Mouse (Mus musculus) right cerebral cortex, postnatal 10 days (tissue): ENCODE results near the gene Rad50.

Experiments
- DNase-seq, 2 experiments: peaks; one replicate each; pipeline ENCODE4 v3.0.0; 2021; ENCODE audit warnings: low spot score in 2 of 2

Gene Rad50

GRCm38 (mm10) chr11:53698521-53698920 lies 8.6 kb downstream of the Rad50 start:
- DNase-seq = no peak

DNA sequence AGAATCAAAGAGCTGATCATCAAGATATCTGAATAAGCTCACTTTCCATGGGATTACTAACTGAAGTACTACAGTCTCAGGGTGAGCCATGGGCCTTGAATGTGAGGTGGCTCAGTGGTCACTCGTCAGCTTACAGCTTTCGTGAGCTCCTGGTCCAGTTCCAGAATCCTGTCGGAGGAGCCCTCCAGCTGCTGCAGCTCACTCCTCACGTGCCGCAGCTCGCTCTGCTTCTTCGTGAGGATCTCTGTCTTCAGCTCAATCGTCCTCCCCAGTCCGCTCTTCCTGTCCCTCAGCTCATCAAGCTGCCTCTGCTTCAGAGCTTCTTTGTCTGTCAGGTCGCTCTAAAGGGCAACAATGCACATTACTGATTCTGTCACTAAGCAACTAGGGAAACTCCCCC lies 15.1 kb downstream of the Rad50 start:
- peak; percentile 28 to 40 for DNase-seq

- DNase-seq = no peak
Measured at GRCm38 (mm10) chr11:53682994-53683530, 24.1 kb downstream of the Rad50 start.

- DNase-seq = no peak
Measured at GRCm38 (mm10) chr11:53682170-53682569, 24.9 kb downstream of the Rad50 start.

GRCm38 (mm10) chr11:53681686-53682085 lies 25.4 kb downstream of the Rad50 start:
- DNase-seq = no peak

- DNase-seq = no peak
Measured at GRCm38 (mm10) chr11:53680141-53680540, 27.0 kb downstream of the Rad50 start.

GRCm38 (mm10) chr11:53671414-53671813 lies 35.7 kb downstream of the Rad50 start:
- no peak for DNase-seq

GRCm38 (mm10) chr11:53664091-53664490 lies 43.0 kb downstream of the Rad50 start:
- peak; percentile 27 to 38 for DNase-seq

DNA sequence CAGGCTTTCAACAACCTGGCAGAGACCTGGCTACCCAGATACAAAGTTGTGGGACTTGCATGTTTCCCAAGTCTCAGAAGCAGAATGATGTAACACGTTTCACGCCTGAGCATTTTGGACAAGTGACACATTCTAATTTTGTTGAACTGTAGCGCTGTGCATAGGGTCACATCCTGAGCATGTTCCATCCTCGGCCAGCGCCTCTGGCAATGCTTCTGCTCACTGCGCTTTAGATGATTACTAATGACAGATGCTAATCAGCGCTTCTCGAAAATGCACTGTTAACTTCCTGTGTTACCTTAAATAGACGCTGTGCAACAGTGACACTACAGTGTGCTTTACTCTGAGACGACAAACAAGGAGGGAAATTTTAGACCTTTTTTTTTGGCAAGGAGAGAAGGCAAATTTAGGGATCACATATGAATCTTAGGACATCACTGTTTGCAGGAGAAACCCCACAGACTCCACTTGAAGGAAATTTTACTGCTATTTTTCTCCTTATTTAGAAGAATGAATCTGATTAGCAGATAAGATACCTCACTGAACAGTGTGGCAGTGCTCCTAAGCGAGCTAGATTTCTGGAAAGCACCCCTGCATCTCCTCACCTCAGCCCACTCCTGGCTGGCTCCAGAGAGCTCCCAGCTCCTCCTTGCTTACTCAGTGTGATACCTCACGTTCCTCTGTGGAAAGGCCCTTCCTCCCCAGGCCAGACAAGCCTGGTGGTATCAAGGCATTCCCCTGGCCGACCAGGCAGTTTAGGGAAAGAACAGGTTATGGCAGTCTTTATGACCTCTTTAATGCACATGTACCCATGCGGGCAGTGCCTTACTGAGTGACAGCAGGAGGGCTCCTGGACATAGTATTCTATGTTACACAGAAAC lies 44.1 kb downstream of the Rad50 start:
- peak; percentile 30 to 41 for DNase-seq

DNA sequence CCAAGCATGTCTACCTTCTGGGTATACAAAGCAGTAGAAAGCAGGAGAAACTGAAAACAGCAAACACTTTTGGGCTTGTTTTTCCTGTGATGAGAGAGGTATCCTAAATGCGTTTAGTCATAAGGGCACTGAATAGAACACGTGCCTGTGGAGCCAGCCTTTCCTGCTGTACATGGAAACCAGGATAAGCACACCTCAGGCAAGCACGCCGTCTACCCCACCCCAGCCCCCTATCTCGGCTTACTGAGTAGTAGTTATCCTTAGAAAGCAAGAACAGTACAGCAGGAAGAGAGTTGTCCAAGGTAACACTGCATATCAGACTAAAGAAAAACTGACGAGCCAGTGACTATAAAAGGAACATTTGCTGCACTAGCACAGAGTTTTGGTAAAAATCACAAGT lies 49.3 kb downstream of the Rad50 start:
- no peak for DNase-seq

GRCm38 (mm10) chr11:53657381-53657780 lies 49.7 kb downstream of the Rad50 start:
- DNase-seq = no peak

DNA sequence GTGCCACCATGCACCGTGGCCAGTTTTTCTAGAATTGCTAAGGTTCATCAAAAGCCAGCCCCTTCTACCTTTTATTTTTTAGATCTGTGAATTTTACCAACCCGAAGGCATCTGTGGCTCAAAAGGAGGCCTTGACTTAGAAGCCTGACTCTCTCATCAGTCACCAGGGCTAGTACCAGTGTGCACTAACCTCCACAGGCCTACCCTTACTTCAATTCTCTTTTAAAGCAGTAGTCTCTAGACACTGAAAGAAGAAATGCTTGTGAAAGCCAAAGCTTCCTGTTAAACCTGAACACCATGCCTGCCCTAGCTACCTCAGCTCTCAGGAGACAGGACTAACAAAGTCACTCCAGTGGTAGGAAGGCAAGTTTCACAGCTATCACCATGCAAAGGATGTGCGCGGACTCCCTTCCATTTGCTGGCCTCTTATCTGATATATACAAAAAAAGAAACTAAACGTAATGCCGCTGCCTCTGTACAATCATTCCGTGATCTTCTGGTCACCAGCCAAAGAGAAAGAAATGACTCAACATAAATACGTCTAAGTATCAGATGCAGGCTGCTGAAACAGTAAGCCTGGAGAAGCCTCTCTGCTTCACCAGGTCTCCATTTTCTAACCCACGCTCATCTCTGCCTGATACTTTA lies 50.4 kb downstream of the Rad50 start:
- DNase-seq = no peak

GRCm38 (mm10) chr11:53655043-53655442 lies 52.1 kb downstream of the Rad50 start:
- no peak for DNase-seq

- DNase-seq = no peak
Measured at GRCm38 (mm10) chr11:53652427-53652826, 54.7 kb downstream of the Rad50 start.

DNA sequence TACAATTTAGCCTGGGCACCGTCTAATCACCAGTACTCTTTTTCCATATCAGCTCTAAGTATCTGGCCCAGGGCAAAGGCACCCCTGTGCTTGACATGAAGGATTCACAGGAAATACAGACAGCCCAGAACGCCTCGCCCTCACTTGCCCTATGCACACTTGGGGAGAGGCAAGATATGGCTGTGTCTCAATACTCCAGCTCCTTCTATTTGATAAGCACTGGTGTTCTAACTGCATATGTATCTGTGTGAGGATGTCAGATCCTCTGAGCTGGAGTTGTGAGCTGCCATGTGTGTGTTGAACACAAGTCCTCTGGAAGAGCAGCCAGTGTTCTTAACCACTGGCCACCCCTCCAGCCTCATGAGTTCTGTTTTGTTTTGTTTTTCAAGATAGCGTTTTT lies 55.7 kb downstream of the Rad50 start:
- DNase-seq = no peak

GRCm38 (mm10) chr11:53644017-53644416 lies 63.1 kb downstream of the Rad50 start:
- DNase-seq = no peak

- DNase-seq = no peak
Measured at GRCm38 (mm10) chr11:53642744-53643279, 64.3 kb downstream of the Rad50 start.

- DNase-seq = no peak
Measured at GRCm38 (mm10) chr11:53637803-53638260, 69.3 kb downstream of the Rad50 start.

- DNase-seq = no peak
Measured at GRCm38 (mm10) chr11:53637046-53637802, 69.9 kb downstream of the Rad50 start.

DNA sequence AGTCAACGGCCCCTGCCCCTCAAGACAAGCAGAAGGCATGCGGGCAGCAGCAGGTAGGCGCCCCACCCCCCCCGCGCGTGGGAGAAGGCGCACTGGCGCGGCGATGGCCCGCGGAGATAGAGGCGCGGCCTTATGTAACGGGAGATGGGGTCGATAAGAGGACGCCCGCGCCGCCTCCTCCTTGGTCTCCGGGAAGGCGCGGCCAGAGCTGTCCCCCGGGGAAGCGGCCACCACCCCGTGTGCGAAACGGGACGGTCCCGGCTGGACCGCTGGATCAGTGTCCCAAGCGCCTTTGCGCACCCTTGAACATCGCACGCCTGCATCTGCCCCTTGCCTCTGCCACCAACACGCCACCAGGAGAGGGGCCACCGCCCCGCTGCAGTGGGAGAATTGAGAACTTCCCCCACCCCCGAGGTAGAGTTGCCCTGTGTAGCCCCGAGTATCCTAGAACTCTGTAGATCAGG lies 70.9 kb downstream of the Rad50 start:
- no peak for DNase-seq

DNA sequence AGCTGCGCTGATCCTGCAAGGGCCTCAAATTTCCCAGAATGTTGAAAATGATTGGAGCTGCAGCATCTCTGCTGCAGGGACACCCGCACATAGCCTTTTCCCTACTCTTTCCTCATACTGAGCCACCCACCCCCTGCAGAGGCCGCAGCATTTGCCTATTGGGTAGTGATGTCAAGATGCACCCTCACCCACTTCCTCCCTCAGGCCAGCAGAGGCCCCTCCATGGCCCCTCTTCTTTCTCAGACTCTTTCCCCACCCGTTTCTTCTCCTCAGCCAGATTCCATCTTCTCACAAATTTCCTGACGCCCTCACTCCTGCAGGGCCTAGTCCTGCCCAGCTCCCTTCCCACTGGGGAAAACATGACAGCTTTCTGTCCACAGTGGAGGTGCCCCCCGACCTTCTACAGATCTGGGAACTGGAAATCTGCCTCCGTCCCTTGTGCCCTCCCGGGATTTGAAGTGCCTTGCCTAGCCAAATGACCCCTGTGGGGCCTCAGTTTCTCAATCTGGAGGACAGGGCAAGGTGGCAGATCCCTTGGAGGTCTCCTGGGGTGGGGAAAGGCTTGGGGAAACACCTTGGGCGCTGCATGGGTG lies 71.4 kb downstream of the Rad50 start:
- no peak for DNase-seq
